Mouse (Mus musculus) thymus, postnatal 0 days (tissue): ENCODE data around the gene Dnajb3. TPM values are rescaled to one million over a fixed set of nuclear protein-coding genes. Genes with fewer than 3 reads are reported as not detected.

Experiments
- polyA plus RNA-seq: library from polyadenylated mRNA; unstranded; fragments of >200 nt; fragmentation: Nextera tagmentation; extraction: Ambion mirVana; gene quantifications from 2 replicates; pipeline ENCODE4 v1.2.1, GENCODE M21; 2015

Gene Dnajb3
- polyA plus RNA-seq, 1 experiment from 2014 or later = 2.9 TPM

Other genes starting within 250 kb of the Dnajb3 start
- gene Usp40, start 197.2 kb downstream of the Dnajb3 start, polyA plus RNA-seq = 11.4 and 13.0 TPM in 2 replicates
- gene Ugt1a10, start 150.4 kb downstream of the Dnajb3 start, polyA plus RNA-seq = not detected in 2 replicates
- not detected in 2 replicates for gene Ugt1a9, start 135.0 kb downstream of the Dnajb3 start, polyA plus RNA-seq
- gene Ugt1a8, start 118.0 kb downstream of the Dnajb3 start, polyA plus RNA-seq = not detected in 2 replicates
- gene Ugt1a7c, start 110.7 kb downstream of the Dnajb3 start, polyA plus RNA-seq = 1.7 and 2.4 TPM in 2 replicates
- 0.08 TPM in 1 of 2 replicates, not detected in the other for gene Ugt1a6b, start 102.5 kb downstream of the Dnajb3 start, polyA plus RNA-seq
- gene Ugt1a6a, start 71.0 kb downstream of the Dnajb3 start, polyA plus RNA-seq = 1.3 and 1.4 TPM in 2 replicates
- gene Ugt1a5, start 39.8 kb downstream of the Dnajb3 start, polyA plus RNA-seq = not detected in 2 replicates
- 0.13 TPM in 1 of 2 replicates, not detected in the other for gene Ugt1a2, start 5.2 kb downstream of the Dnajb3 start, polyA plus RNA-seq
- gene Ugt1a1, start 6.2 kb upstream of the Dnajb3 start, polyA plus RNA-seq = 0.36 and 0.54 TPM in 2 replicates
- 0.64 and 1.4 TPM in 2 replicates for gene Mroh2a, start 21.2 kb upstream of the Dnajb3 start, polyA plus RNA-seq
- gene Hjurp, start 71.9 kb upstream of the Dnajb3 start, polyA plus RNA-seq = 82.7 and 102 TPM in 2 replicates
- not detected in 2 replicates for gene Trpm8, start 71.9 kb upstream of the Dnajb3 start, polyA plus RNA-seq
- 0.83 and 0.84 TPM in 2 replicates for gene Spp2, start 201.2 kb upstream of the Dnajb3 start, polyA plus RNA-seq